Mouse (Mus musculus): Measurements from ENCODE around the gene Rad9a.

The Rad9a gene

GRCm38 (mm10) chr19:4163543-4163887, 37.9 kb downstream of the Rad9a start:
- no peak for DNase-seq (ENCODE audit: low spot score)

GRCm38 (mm10) chr19:4162646-4163542, 38.6 kb downstream of the Rad9a start, which contains the start of gene Rps6kb2:
Gene Rps6kb2, minus strand, starts transcription at chr19:4163354.
- peak; percentile 93 for DNase-seq (ENCODE audit: low spot score)

DNA sequence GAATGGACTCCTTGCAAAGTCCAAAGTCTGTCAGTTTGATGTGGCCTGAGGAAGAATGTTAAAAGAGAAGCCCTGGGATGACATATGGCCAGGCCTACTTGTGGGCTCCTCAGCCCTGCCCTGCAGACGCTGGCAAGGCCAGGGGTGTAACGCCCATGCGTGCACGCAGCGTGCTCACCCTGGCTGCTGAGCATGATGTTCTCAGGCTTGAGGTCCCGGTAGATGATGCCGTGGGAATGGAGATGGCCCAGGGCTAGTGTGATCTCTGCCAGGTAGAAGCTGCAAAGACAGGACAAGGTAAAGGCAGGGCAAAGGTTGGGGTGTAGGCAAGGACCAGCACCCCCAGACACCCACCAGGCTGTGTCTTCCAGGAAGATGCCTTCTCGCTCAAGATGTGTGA, 42.4 kb downstream of the Rad9a start:
- no peak for DNase-seq (ENCODE audit: low spot score)

GRCm38 (mm10) chr19:4156771-4157170, 44.7 kb downstream of the Rad9a start:
- DNase-seq (ENCODE audit: low spot score), result no peak

DNA sequence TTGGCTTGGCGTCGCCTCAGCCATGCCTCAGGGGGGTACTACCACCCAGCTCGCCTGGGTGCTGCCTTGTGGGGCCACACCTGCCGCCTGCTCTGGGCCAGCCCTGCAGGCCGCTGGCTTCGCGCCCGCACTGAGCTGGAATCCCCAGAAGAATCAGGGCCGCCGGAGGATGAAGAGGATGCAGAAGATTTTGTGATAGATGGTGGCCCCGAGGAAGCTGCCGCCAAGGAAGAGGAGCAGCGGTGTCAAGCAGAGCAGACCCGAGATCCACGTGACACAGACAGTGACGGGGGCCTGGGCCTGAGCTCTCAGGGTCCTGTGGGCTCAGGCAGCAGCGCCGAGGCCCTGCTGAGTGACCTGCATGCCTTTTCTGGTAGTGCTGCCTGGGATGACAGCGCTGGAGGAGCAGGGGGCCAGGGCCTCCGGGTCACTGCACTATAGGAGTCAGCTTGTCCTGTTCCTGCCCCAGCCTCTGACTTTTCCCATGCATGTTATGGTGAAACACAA, 45.3 kb downstream of the Rad9a start:
- no peak for DNase-seq (ENCODE audit: low spot score)

- DNase-seq (ENCODE audit: low spot score), result no peak
Observed at GRCm38 (mm10) chr19:4155223-4156072, 46.0 kb downstream of the Rad9a start.

DNA sequence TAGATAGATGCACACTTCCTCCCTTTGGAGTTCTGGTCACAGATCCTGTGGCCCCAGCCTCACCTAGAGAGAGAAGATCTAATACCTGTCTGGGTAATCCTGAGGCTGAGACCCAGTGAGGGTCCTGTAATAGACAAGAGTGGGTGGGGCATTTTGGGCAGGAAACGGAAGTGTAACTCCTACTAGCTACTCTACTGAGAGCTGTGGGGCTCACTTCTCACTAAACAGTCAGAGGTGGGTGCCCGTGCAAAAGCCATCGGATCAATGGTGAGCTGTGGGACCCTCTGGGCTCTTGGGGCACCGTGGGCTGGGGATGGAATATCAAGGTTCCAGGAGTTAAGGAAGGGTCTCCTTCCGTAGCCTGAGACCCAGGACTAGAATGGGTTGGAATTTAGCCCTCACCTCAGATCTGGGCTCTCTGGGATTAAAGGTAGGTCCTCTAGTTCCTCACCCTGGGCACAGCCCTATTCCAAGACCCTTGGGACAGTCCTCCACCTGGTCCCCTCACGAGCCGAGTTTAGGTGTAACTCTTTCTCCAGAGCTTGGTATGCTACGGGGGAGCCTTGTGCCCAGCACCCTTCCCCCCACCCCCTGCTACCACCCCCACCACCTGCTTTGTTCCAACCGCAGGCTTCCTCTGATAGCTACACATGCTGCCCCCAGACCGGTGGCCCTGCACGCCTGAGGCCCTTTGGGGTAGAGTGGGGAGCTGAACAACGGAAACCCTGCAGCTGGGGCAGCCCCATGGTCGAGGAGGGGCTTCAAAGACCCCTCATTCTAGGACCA, 46.8 kb downstream of the Rad9a start:
- DNase-seq (ENCODE audit: low spot score), result no peak

DNA sequence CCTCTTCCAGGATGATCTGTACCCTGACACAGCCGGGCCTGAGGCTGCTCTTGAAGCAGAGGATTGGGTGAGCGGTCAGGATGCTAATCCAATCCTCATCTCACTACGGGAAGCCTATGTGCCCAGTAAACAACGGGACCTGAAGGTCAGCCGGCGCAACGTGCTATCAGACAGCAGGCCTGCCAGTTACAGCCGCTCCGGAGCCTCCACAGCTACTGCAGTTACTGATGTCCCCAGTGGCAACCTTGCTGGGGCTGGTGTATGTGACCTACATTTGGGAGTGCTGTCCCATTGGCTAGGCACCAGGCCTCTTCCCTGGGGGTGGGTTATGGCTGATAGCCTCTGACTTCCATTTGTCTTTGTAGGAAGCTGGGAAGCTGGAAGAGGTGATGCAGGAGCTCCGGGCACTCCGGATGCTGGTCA, 48.2 kb downstream of the Rad9a start, which contains the start of gene Ptprcap:
Ptprcap (plus strand) TSS at position 373 of the 423 bp plus-strand sequence.
- no peak for DNase-seq (ENCODE audit: low spot score)

GRCm38 (mm10) chr19:4152445-4153231, 48.8 kb downstream of the Rad9a start:
- DNase-seq (ENCODE audit: low spot score), result no peak

GRCm38 (mm10) chr19:4151898-4152297, 49.6 kb downstream of the Rad9a start:
- DNase-seq (ENCODE audit: low spot score), result no peak

- DNase-seq (ENCODE audit: low spot score), result no peak
Observed at GRCm38 (mm10) chr19:4151488-4151860, 50.0 kb downstream of the Rad9a start.

GRCm38 (mm10) chr19:4150567-4151487, 50.6 kb downstream of the Rad9a start:
- DNase-seq (ENCODE audit: low spot score), result no peak

DNA sequence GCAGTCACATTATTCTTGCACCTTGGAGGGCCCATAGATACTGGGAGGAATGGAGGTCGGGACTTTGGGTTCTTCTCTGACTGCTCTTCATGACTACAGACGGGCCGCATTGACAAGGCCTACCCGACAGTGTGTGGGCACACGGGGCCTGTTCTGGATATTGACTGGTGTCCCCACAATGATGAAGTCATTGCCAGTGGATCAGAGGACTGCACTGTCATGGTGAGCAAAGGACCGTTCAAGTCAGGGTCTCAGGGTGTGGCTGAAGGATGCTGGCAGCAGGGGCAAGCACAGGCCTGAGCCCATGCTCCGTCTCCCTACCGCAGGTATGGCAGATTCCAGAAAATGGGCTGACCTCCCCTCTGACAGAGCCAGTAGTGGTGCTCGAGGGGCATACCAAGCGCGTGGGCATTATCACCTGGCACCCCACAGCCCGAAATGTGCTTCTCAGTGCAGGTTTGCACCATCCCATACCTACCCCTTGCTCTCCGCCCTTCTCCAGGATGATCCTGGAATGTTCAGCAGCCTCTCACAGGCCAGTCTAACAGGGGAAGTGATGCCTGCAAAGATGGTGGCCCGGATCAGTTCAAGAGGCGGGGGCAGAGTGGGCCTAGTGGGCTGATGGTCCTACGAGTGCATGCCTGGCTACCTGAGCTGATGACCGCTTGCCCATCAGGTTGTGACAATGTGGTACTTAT, 51.5 kb downstream of the Rad9a start:
- DNase-seq (ENCODE audit: low spot score), result no peak

GRCm38 (mm10) chr19:4149283-4149682, 52.2 kb downstream of the Rad9a start:
- no peak for DNase-seq (ENCODE audit: low spot score)

DNA sequence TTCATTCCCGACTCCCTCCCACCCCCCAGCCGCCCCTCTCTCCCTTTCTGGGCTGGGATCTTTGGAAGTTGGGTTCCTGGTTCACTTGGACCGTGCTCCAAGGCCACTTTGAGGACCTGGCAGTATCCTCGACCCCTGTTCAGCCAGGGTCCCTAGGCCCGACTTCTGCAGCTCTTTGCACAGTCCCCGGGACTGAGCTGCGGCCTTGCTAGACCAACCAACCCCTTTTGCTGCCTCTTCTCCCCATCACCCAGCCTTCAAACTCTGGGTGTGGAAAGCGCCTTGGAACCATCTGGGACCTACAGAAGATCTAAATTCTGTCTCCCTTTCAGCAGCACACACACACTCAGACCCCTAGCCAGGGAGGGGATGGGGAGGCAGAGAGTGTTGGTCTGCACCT, 52.6 kb downstream of the Rad9a start:
- no peak for DNase-seq (ENCODE audit: low spot score)

- peak; percentile 96 for DNase-seq (ENCODE audit: low spot score)
Observed at GRCm38 (mm10) chr19:4148491-4148806, 53.0 kb downstream of the Rad9a start, which contains the start of gene Coro1b. Gene Coro1b, plus strand, starts transcription at chr19:4148619.

GRCm38 (mm10) chr19:4147782-4148490, 53.5 kb downstream of the Rad9a start:
- no peak for DNase-seq (ENCODE audit: low spot score)

GRCm38 (mm10) chr19:4147022-4147405, 54.4 kb downstream of the Rad9a start:
- no peak for DNase-seq (ENCODE audit: low spot score)
